ENCODE assay signal across 17 mouse cellular contexts in the genomic region with DNA sequence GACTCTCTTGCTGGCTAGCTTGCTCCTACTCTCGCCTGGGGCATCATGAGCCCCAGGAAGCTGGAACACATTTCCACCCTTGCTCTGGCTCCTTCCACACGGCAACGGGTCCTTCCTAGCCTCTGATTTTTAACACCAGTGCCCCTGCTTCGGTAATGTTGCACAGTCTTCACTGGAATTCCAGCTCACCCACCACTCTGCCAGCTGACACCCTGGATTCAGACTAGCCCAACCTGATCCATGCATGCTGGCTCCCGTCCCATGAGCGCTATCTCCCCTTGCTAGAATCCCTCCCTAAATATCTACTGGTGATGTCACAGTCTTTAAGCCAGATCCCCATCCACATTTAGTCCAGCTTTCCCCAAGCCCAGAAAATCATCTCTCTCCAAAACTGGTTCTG.
"Had no signal": no experiment of that assay in that cellular context is flagged by ENCODE, and none has a peak within 500 bp of the region (broad histone marks: within the 10 kb centered on the region; RNA-seq: fewer than 3 reads in every experiment).

No protein-coding gene starts in this region.

- DNase-seq: kidney, adult 11 months; kidney, adult 9 months; kidney, postnatal 36 days; lung, embryonic 14.5 days; lung, postnatal 10 days; lung, postnatal 4 days; midbrain, embryonic 14.5 days; right cerebral cortex, postnatal 25 days; spleen, adult 18-20 months; thymus, adult 18-20 months; thymus, postnatal 25 days had no signal

- H3K27ac ChIP-seq: kidney, postnatal 0 days; limb, embryonic 15.5 days; liver, embryonic 12.5 days; midbrain, embryonic 10.5 days; neural tube, embryonic 15.5 days had no signal

- H3K4me3 ChIP-seq: limb, embryonic 15.5 days; liver, embryonic 12.5 days; midbrain, embryonic 10.5 days; myocyte; neural tube, embryonic 15.5 days had no signal
